Mouse (Mus musculus) spleen, postnatal 14 days (tissue): ENCODE results near the gene Dnajc11.

ENCODE experiments used
- DNase-seq, 2 experiments: peaks; one replicate each; pipeline ENCODE4 v3.0.0; 2021 to 2022; ENCODE audit warnings: low spot score in 2 of 2

Dnajc11 gene

GRCm38 (mm10) chr4:151932576-151933504, 651 bp upstream of the Dnajc11 start:
- DNase-seq, result no peak

DNA sequence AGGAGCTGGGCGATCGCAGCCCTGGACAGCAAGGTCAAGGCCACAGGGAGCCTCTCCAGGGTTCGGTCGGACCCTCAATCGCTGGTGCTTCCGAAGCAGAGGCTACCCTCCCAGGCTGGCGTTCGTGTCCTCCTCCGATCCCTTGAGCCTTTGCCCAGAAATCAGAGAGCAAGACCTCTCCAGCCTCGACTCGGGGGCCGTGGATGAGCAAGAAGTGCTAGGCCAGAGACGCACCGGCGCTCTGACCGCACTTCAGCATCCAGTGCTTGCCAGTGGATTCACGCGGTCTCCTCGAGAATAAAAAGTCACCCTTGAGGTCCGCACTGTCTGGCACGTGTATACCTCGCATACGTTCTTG, 703 bp downstream of the Dnajc11 start:
- DNase-seq, result no peak

DNA sequence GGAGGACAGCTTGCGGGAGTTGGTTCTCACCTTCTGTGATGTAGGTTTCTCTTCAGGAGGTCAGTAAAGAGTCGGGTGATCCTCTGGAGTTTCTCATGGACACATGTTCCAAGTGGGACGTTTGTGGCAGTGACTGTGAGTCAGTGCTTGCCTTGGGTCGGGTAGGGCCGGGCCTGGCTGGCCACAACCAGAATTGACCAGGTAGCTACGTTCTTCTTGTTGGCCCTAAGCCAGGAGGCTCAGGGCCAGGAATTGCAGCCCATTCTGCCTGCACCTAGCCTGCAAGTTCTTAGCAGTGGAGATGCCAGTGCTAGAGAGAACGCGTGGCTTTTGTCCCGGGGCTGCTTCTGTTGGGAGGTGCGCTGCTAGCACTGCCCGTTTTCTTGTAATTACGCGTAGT, 4.0 kb downstream of the Dnajc11 start:
- no peak for DNase-seq

GRCm38 (mm10) chr4:151938089-151938488, 4.6 kb downstream of the Dnajc11 start:
- no peak for DNase-seq

- no peak for DNase-seq
Measured at GRCm38 (mm10) chr4:151946211-151946610, 12.7 kb downstream of the Dnajc11 start.

GRCm38 (mm10) chr4:151948497-151949471, 15.3 kb downstream of the Dnajc11 start:
- DNase-seq, result no peak

DNA sequence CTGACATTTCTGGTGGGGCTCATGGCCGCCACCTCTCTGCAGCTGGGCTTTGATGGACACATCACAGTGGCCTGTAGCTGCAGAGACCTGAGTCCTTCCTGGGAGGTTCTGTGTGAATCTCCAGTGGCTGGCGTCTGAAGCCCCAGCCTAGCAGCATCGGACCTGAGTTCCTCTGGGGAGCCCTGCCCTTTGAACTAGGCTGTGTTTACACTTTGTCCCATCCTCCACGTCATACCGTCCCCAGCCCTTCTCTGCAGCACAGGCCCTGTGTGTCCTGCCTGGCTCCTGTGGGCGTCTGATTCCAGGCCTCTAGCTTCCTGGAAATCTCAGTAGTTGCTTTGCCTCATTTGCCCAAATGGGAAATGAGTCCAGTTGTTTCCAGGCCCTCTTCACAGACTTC, 19.7 kb downstream of the Dnajc11 start:
- no peak for DNase-seq

DNA sequence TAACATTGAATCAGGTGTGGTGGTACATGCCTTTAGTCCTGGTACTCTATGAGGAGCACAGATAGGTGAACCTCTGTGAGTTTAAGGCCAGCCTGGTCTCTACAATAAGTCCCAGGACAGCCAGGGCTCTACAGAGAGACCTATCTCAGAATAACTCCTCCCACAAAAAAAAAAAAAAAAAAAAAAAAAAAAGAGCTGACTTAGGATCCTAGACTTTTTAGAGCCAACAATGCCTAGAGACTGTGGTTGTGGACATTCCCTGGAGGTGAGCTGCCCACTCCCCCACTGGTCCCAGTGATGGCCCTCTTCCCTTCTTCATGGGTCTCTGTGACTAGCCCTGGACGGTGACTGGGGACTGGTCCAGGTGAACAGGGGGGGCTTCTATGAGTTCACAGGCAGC, 22.3 kb downstream of the Dnajc11 start:
- no peak for DNase-seq

- no peak for DNase-seq
Measured at GRCm38 (mm10) chr4:151957584-151958315, 24.3 kb downstream of the Dnajc11 start.

- no peak for DNase-seq
Measured at GRCm38 (mm10) chr4:151959849-151960512, 26.5 kb downstream of the Dnajc11 start.

GRCm38 (mm10) chr4:151960513-151960854, 27.0 kb downstream of the Dnajc11 start:
- DNase-seq, result peak in 1 of 2 experiments; percentile 32

- DNase-seq, result peak in 1 of 2 experiments; percentile 25
Measured at GRCm38 (mm10) chr4:151962817-151963216, 29.3 kb downstream of the Dnajc11 start.

DNA sequence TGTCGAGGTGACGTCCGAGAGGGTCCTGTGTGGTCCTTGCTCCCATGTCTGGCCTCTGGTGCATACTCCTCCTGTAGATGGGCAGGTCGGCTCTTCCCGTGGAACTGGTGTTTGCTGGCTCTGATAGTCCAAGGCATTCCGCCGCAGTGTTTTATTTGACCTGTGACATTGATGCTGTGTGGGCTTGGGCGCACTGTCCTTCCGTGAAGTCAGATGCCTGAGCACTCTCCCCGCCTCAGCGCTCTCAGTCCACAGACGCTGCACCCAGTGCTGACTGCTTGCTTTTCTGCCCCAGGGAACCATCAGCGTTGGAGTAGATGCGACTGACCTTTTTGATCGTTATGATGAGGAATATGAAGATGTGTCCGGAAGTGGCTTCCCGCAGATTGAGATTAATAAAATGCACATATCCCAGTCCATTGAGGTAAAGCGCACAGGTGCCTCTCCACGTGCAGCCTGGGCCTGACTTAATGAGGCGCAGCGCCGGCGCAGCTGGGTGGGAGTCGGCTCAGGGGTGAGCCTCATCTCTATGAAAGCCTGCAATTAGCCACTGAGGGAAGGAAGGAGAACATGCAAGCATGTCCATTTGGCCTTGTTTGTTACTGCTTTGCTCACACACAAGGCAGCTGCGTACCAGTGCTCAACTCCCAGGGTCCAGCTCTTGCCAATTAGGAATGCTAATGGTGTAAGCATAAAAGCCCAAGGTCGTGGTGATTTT, 34.9 kb downstream of the Dnajc11 start:
- no peak for DNase-seq

GRCm38 (mm10) chr4:151972221-151972967, 38.9 kb downstream of the Dnajc11 start:
- DNase-seq, result peak in 1 of 2 experiments; percentile 43

DNA sequence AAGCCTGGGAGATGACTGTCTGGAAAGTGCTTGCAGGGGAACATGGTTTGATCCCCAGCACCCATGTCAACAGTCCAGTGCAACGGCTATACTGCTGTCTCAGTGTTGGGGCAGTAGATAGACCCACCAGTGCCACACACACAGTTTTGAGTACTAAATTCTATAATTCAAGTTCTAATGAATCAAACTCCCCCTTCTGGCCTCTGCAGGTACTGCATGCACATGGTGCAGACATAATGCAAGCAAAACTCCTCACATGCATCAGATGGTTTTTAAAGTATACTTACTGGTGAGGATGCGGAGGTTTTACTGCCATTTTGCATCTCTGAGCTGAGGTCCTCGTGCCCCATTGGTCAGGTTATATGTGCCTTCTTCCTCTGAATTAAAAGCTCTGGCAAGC, 42.0 kb downstream of the Dnajc11 start:
- peak; percentile 50 to 72 for DNase-seq

DNA sequence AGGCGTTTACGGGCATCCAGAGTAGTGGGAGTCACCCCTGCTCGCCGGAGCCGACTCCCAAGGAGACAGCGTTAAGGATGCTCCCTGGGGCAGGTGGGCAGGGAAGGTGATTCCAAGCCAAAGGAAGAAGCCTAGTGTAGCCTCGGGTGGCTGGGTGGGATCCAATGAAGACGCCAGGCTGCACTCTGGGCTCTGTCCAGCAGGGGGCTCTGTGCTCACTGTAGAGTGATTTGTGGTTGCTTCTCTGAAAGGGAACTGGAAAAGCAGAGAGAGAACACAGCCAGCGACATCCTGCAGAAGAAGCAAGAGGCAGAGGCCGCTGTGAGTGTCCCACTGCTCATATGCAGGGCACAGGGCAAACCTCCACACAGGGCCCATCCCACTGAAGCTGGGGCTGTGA, 44.3 kb downstream of the Dnajc11 start:
- DNase-seq, result peak; percentile 75 to 85

- no peak for DNase-seq
Measured at GRCm38 (mm10) chr4:151980699-151981098, 47.2 kb downstream of the Dnajc11 start.

DNA sequence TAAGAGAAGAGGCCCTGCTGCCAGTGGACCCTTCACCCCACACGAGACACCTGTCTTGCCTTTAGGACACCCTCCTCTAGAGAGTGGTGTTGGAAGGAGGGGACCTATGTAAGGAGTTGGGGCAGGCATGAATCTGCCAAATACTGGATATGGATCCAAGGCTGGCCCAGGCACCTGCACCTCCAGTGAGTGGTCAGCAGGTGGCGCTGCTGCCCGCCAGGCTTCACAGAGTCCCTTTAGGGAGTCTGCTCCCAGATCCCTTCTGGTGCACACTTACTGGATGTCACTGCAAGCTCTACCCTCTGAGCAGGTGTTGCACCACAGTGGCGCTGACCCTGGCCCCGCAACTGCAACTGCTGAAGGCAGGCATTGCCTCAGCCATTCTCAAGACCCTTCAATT, 47.9 kb downstream of the Dnajc11 start:
- peak; percentile 59 to 77 for DNase-seq

GRCm38 (mm10) chr4:151983043-151983442, 49.6 kb downstream of the Dnajc11 start:
- DNase-seq, result no peak

GRCm38 (mm10) chr4:151983560-151983959, 50.1 kb downstream of the Dnajc11 start:
- no peak for DNase-seq
